Mouse (Mus musculus) MN1 (cell line): ENCODE data around the gene 4930568D16Rik.
A peak's percentile ranks its signal among the peaks of the same experiment; 100 is the strongest.

Source experiments
- DNase-seq: peaks from one replicate; pipeline ENCODE4 v3.0.0-alpha.2; 2016; ENCODE audit warnings: low spot score

The 4930568D16Rik gene

DNA sequence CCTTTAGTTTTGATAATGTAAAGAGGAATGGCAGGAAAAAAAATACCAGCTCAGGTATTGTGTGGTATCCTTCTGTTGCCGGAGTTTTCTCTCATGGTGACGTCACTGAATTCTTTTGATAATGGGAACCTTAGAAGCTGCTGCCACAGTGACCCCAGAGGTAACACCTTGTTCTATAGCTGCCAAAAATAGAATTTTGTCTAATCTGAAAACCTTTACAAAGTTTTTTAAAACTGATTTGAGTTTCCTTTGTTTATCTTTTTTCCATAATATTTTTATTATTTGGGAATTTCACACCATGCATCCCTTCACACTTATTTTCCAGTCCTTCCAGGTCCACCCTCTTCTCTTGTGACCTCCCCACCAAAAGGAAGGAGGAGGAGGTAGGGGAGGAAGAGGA, at the start of gene 4930568D16Rik:
4930568D16Rik (minus strand) TSS at position 101 of the 400 bp plus-strand sequence.
- no peak for DNase-seq

GRCm38 (mm10) chr2:35417231-35417630, 49.7 kb upstream of the 4930568D16Rik start:
- DNase-seq = no peak

GRCm38 (mm10) chr2:35416473-35416872, 48.9 kb upstream of the 4930568D16Rik start:
- DNase-seq = no peak

DNA sequence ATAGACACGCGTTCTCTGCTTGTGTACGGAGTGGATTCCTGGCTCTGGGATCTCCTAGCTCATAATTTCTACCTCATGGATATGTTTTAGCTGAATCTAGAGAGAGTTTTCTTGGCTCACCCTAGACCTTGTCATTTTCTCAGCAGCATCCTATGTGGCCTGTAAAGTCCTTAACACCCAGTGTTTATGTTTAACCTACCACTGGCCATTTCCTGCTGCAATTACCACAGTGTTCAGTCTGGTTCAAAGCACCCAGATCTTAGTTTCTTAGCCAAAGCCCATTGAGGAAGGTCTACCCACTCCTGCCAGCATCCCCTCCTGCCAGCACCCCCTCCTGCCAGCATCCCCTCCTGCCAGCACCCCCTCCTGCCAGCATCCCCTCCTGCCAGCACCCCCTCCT, 45.3 kb upstream of the 4930568D16Rik start:
- DNase-seq = no peak

DNA sequence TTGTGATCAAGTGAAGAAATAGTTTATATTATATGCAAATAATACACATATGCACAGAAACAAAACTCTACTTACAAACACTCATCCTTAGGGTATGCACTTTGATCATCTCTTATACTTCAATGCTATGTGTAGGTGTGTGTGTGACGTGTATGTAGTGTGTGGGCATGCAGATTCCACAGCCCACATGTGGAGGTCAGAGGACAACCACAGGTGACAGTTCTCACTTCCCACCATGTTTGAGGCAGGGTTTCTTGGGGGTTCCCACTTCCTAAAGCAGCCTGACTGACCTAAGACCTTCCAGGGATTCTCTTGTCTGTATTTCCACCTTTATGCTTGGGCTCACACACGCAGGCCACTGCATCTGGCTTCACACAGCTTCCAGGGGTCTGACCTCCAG, 44.7 kb upstream of the 4930568D16Rik start:
- no peak for DNase-seq

GRCm38 (mm10) chr2:35411640-35412190, 44.2 kb upstream of the 4930568D16Rik start:
- no peak for DNase-seq

GRCm38 (mm10) chr2:35409466-35409865, 41.9 kb upstream of the 4930568D16Rik start:
- DNase-seq = no peak

- no peak for DNase-seq
These were observed 41.0 kb upstream of the 4930568D16Rik start for GRCm38 (mm10) chr2:35408409-35409110.

DNA sequence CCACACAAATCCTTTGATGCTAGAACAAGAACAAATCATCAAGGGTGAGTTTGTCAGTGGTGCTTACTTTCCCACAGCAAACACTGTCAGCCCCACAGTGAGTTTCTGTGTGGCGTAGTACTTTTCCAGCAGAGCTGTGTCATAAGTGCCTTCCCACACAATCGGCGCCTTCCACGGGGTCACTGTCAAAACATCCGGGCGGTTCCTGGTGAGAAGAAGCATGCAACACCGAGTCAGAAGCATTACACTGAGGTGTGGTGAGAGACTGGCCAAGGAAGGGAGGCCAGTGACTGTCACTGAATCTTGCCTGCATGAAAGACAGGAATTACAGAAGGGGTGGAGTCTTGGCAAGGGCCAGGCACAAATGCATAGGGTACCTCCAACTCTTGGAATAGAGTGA, 40.3 kb upstream of the 4930568D16Rik start:
- no peak for DNase-seq

GRCm38 (mm10) chr2:35407266-35407665, 39.7 kb upstream of the 4930568D16Rik start:
- DNase-seq = no peak

- DNase-seq = no peak
These were observed 39.1 kb upstream of the 4930568D16Rik start for GRCm38 (mm10) chr2:35406611-35407010.

DNA sequence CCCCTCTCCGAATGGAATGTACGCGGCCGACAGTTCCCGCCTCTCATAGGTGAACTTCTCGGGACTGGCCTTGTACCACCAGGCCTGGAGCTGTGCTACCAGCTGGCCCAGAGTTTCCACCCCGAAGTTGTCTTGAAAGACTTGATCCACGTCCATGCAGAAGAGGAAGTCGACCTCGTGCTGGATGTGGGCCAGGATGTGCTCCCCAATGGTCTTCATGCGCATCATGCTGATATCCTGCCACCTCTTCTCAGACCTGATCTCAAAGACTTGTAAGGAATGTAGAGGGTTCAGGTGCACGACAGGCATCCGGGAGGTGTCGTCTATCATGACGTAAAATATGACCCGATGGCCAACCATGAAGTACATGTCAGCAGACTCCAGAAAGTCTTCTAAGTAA, 34.9 kb upstream of the 4930568D16Rik start:
- no peak for DNase-seq

GRCm38 (mm10) chr2:35400739-35401138, 33.2 kb upstream of the 4930568D16Rik start:
- DNase-seq = no peak

GRCm38 (mm10) chr2:35398184-35398828, 30.8 kb upstream of the 4930568D16Rik start:
- DNase-seq = no peak

GRCm38 (mm10) chr2:35397590-35398173, 30.2 kb upstream of the 4930568D16Rik start:
- DNase-seq = peak; percentile 80

DNA sequence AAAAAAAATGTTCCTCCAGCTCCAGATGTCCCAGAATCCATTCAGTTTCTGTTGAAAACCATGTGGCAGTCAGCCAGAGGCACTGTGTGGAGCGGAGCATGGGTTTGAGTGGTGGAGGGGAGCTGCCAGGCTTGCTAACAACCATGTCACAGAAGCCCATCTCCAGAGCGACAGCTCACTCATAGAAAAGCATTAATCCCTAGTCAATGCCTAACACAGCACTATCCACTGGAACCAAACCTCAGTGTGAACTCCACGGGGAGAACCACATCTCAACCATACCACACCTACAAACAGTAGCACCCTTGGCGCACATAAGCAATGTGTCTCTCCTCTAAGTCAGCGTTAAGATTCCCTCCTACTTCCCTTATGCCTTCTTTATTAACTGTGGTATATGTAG, 29.6 kb upstream of the 4930568D16Rik start, which contains the start of gene 4930402F06Rik:
4930402F06Rik (minus strand) TSS at position 80 of the 400 bp plus-strand sequence.
- no peak for DNase-seq

GRCm38 (mm10) chr2:35385441-35385871, 17.9 kb upstream of the 4930568D16Rik start:
- no peak for DNase-seq

DNA sequence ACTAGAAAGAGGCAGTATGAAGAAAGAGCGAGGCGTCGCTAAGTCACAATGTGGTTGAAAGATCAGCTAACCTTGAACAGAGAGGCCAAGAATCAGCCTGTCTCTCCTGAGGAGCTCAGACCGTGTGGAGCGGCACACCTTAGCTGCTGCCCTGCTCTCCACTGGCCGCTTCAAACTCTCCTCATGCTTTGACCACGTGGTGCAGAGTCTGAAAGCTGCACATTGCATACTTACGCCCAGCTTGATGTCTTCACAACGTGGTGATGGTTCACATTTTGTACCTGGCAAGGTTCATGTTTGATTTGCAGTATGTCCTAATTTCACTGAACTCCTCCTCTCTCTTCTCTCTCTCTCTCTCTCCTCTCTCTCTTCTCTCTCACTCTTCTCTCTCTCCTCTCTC, 11.8 kb upstream of the 4930568D16Rik start:
- no peak for DNase-seq

GRCm38 (mm10) chr2:35377600-35377999, 10.1 kb upstream of the 4930568D16Rik start:
- DNase-seq = no peak

DNA sequence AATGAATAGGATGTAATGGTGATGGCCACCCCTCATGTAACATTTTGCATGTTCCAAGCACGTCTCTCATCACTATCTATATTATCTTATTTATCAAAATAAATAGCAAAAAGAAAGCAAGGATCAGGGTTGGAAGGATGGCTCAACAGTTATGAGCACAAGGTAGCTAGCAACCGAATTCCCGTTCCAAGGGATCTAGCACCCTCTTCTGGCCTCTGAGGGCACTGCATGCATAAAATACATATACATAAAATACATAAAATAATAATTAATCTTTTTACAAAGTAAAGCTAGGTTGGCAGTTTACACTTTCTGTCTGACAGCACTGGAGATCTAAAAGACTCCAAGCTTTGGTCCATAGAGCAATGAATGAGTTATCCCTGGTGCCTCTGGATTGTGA, 5.5 kb upstream of the 4930568D16Rik start:
- peak; percentile 56 for DNase-seq

- DNase-seq = no peak
These were observed 3.2 kb upstream of the 4930568D16Rik start for GRCm38 (mm10) chr2:35370686-35371085.

DNA sequence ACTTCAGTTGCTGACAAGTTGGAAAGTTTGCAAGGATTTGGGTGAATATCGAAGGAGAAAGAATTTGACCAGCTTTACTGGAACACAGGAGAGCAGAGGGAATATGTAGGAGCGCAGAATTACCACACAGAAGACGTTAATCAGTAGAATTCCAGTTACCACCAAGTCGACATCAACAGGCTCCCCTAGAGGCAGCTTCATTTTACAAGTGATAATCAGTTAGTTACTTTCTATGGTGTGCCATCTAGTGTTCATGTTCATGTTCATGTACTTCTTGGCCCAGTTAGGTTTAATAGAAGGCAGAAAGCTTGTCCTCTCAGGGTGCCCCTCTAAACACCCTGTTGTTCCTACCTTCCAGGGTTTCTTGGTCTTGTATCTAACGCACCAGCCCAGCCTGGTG, 18.3 kb downstream of the 4930568D16Rik start:
- peak; percentile 74 for DNase-seq

DNA sequence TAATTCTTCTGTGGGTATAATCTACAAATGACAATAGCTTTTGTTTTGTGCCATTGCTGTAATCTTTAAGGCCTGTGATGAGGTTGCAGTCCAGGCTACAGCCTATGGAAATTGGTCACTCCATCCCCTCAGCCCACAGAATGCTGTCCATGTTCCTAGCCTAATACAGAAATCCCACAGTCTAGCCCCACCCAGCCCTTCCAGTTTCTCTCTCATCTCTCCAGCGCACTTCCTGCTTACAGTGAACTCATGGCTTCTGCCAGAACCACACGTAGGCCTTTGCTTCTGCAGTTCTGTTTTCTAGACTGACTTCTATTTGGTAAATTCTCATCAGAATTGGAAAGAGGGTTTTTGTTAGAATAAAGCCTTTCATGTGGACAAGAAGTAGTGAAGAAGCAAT, 21.5 kb downstream of the 4930568D16Rik start:
- no peak for DNase-seq
